Mouse (Mus musculus) spleen, adult 2 months (tissue): ENCODE results near the gene Pdgfa. TPM values are rescaled to one million over a fixed set of nuclear protein-coding genes. Genes with fewer than 3 reads are reported as not detected.

Experiments
- DNase-seq, 2 experiments: peaks; one replicate each; pipeline versions ENCODE4 v3.0.0 to v3.0.0-alpha.2; 2012 to 2021; ENCODE audit warnings: low spot score in 2 of 2, low read depth in 1 of 2
- H3K27ac ChIP-seq: fragments of 200-500 bp; 2 replicates; pipeline ENCODE4 v1.5.1; 2012; ENCODE audit warnings: low read length, inconsistent platforms; ENCODE audit not compliant: insufficient read depth
- H3K27me3 ChIP-seq: fragments of 200-500 bp; 2 replicates; pipeline ENCODE4 v1.6.1; 2012; ENCODE audit warnings: mild to moderate bottlenecking, moderate library complexity, low read length, inconsistent platforms; ENCODE audit not compliant: control insufficient read depth, insufficient read depth
- H3K36me3 ChIP-seq: fragments of 200-500 bp; 2 replicates; pipeline ENCODE4 v1.6.1; 2012; ENCODE audit warnings: mild to moderate bottlenecking, low read length, inconsistent platforms; ENCODE audit not compliant: control insufficient read depth, insufficient read depth
- H3K4me1 ChIP-seq: fragments of 200-500 bp; 2 replicates; pipeline ENCODE4 v1.6.1; 2011; ENCODE audit warnings: inconsistent platforms; ENCODE audit not compliant: control insufficient read depth, insufficient read depth, insufficient read length
- H3K4me3 ChIP-seq: fragments of 200-500 bp; 2 replicates; pipeline ENCODE4 v1.5.1; 2011; ENCODE audit warnings: mild to moderate bottlenecking, inconsistent platforms; ENCODE audit not compliant: insufficient read depth, insufficient read length; ENCODE audit errors: extremely low read depth
- CTCF ChIP-seq: fragments of 200-500 bp; IDR thresholded peaks from 2 replicates; pipeline ENCODE4 v1.5.1; 2011; ENCODE audit warnings: mild to moderate bottlenecking, inconsistent platforms; ENCODE audit not compliant: insufficient read depth, insufficient read length, insufficient replicate concordance; ENCODE audit errors: extremely low read depth
- POLR2A ChIP-seq: fragments of 200-500 bp; IDR thresholded peaks from 2 replicates; pipeline ENCODE4 v1.6.1; 2011; ENCODE audit warnings: low read depth, low read length, inconsistent platforms
- WGBS: fragments of 180-500 bp; shearing (Covaris S2); methylation state at CpG from one replicate; pipeline ENCODE4 v1.1.7; 2018; 5-methylcytosine and 5-hydroxymethylcytosine counted together
- polyA plus RNA-seq: library from polyadenylated mRNA; depleted of rRNA; stranded (reverse); fragments of >200 nt; gene quantifications from 2 replicates; pipeline ENCODE4 v1.2.3, GENCODE M21; 2012; rRNA removed

Gene Pdgfa
- 7.1 and 12.9 TPM in 2 replicates for polyA plus RNA-seq

GRCm38 (mm10) chr5:138997171-138997788 is at the start of gene Pdgfa:
Pdgfa (minus strand) TSS chr5:138997370.
- H3K36me3 ChIP-seq: no peaks in the 10 kb centered on the region
- no peak within 1 kb of the TSS for H3K27ac ChIP-seq
- no peak for DNase-seq
- no peak within 1 kb of the TSS for H3K4me3 ChIP-seq
- TF ChIP-seq POLR2A: no peak
- TF ChIP-seq CTCF: no peak
- H3K27me3 ChIP-seq: peaks cover 32% of the 10 kb centered on the region
- WGBS: 11% methylated on average over 48 of the region's 48 CpGs
- peaks cover 7% of the 10 kb centered on the region for H3K4me1 ChIP-seq

GRCm38 (mm10) chr5:139046636-139047035 is 49.5 kb upstream of the Pdgfa start:
- 21% methylated on average over 5 of the region's 5 CpGs for WGBS
- TF ChIP-seq CTCF: no peak
- TF ChIP-seq POLR2A: no peak
- no peak for DNase-seq
- no peaks in the 10 kb centered on the region for H3K4me1 ChIP-seq
- H3K36me3 ChIP-seq: no peaks in the 10 kb centered on the region
- no peak overlapping the region for H3K27ac ChIP-seq
- no peak overlapping the region for H3K4me3 ChIP-seq
- no peaks in the 10 kb centered on the region for H3K27me3 ChIP-seq

GRCm38 (mm10) chr5:139043546-139043945 is 46.4 kb upstream of the Pdgfa start:
- no peaks in the 10 kb centered on the region for H3K4me1 ChIP-seq
- no peak for DNase-seq
- H3K36me3 ChIP-seq: no peaks in the 10 kb centered on the region
- TF ChIP-seq CTCF: no peak
- TF ChIP-seq POLR2A: no peak
- H3K27ac ChIP-seq: no peak overlapping the region
- H3K27me3 ChIP-seq: no peaks in the 10 kb centered on the region
- 26% methylated on average over 4 of the region's 4 CpGs for WGBS
- H3K4me3 ChIP-seq: no peak overlapping the region

DNA sequence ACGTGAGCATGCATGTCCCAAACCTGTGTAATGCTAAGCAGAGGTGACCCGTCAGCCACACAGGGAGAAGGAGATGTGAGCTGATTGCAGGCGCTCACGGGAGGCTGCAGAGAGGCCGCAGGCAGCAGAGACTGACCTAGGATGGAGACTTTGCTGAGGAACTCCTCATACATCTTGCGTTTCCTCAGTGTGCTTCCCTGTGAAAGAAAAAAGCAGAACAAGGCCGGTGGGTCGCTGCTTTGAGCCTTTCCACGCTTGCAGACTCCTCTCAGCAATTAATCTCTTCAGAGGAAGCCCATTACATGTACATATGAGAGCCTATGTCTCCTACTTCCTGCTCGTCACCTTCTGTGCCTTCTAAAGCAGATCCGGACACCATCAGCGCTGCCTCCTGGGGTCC is 45.1 kb upstream of the Pdgfa start:
- Histone ChIP-seq H3K27ac (no peak overlapping the region), H3K4me1 (no peaks in the 10 kb centered on the region), H3K36me3 (no peaks in the 10 kb centered on the region), H3K4me3 (no peak overlapping the region), H3K27me3 (no peaks in the 10 kb centered on the region)
- no peak for DNase-seq
- 28% methylated on average over 12 of the region's 12 CpGs for WGBS
- no peak for TF ChIP-seq POLR2A
- TF ChIP-seq CTCF: no peak

GRCm38 (mm10) chr5:139035171-139035570 is 38.0 kb upstream of the Pdgfa start:
- no peak overlapping the region for H3K4me3 ChIP-seq
- no peak for DNase-seq
- TF ChIP-seq POLR2A: no peak
- 36% methylated on average over 2 of the region's 2 CpGs for WGBS
- no peaks in the 10 kb centered on the region for H3K4me1 ChIP-seq
- no peaks in the 10 kb centered on the region for H3K36me3 ChIP-seq
- H3K27ac ChIP-seq: no peak overlapping the region
- H3K27me3 ChIP-seq: no peaks in the 10 kb centered on the region

GRCm38 (mm10) chr5:139034746-139035145 is 37.6 kb upstream of the Pdgfa start:
- Histone ChIP-seq H3K36me3 (no peaks in the 10 kb centered on the region), H3K4me3 (no peak overlapping the region), H3K27ac (no peak overlapping the region), H3K27me3 (no peaks in the 10 kb centered on the region), H3K4me1 (no peaks in the 10 kb centered on the region)
- no peak for DNase-seq
- WGBS: 24% methylated on average over 6 of the region's 6 CpGs
- TF ChIP-seq CTCF (no peak), POLR2A (no peak)

DNA sequence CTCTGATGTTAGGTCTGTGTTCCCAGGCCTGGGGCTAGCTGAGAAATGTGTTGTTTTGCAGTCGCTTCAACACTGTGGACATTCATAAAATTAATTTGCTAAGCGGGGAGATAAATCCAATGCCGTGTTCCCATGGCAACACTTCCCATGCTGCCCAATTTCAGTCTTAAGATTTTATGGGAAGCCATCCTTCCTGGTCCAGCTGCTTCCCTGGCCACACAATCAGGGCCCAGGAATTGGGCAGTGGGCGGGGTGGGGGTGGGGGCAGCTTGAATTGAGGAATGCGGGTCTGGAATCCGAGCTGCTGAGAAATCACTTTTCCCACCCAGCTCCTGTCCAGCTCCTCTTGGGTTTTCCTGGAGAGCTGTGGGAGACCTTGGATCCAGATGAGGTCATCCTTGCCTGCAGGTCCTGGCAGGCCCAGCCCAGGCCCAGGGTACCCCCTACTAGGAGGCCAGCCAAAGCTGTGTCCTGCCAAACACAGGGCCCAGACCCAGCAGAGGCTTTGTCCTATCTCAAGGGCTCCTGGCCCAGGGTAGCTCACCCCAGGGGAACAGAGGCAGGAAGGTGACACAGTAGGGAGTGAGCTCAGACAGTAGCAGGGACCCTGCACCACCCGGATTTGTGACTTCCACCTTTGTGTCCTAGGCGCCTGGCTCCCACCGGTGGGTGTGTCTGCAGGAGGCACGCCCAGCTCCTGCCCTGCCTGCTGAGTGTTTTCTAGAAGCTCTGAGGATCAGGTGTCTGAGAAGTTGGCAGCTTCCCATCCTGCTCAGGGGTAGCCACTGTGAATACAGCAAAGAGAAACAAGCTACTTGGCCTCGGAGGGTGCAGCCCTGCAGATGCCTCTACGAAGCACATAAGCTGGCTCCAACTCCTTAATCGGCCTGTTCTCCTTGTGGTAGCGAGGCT is 36.5 kb upstream of the Pdgfa start:
- DNase-seq: no peak
- no peaks in the 10 kb centered on the region for H3K4me1 ChIP-seq
- no peak overlapping the region for H3K4me3 ChIP-seq
- H3K27ac ChIP-seq: no peak overlapping the region
- no peak for TF ChIP-seq CTCF
- no peak for TF ChIP-seq POLR2A
- WGBS: 76% methylated on average over 14 of the region's 14 CpGs
- no peaks in the 10 kb centered on the region for H3K27me3 ChIP-seq
- H3K36me3 ChIP-seq: no peaks in the 10 kb centered on the region
